Mouse (Mus musculus) limb, embryonic 14.5 days (tissue): ENCODE results near the gene Chchd3. TPM values are rescaled to one million over a fixed set of nuclear protein-coding genes. Genes with fewer than 3 reads are reported as not detected.

Experiments
- ATAC-seq: fragments of 200-750 bp; cut with Nextera tagmentation; 2 replicates; pipeline ENCODE4 v1.8.0; 2017; ENCODE audit warnings: low read depth, moderate number of reproducible peaks, moderate TSS enrichment; ENCODE audit not compliant: low FRiP score
- DNase-seq: peaks from one replicate; pipeline ENCODE4 v3.0.0-alpha.2; 2015; ENCODE audit warnings: low spot score
- H3K27ac ChIP-seq: fragments of 300-500 bp; sonication (generic); replicated peaks from 2 replicates; pipeline ENCODE4 v1.5.1; 2014; ENCODE audit warnings: low read depth, mild to moderate bottlenecking, low read length, moderate library complexity, mixed read lengths
- H3K27me3 ChIP-seq: fragments of 300-500 bp; sonication (generic); 2 replicates; pipeline ENCODE4 v1.6.1; 2014; ENCODE audit warnings: low read length, mixed read lengths; ENCODE audit not compliant: control insufficient read depth, insufficient read depth
- H3K36me3 ChIP-seq: fragments of 300-500 bp; sonication (generic); 2 replicates; pipeline ENCODE4 v1.6.1; 2014; ENCODE audit warnings: mild to moderate bottlenecking, low read length, moderate library complexity, mixed read lengths; ENCODE audit not compliant: control insufficient read depth, insufficient read depth
- H3K4me1 ChIP-seq: fragments of 300-500 bp; sonication (generic); 2 replicates; pipeline ENCODE4 v1.6.1; 2014; ENCODE audit warnings: antibody characterized with exemption, low read length, mixed read lengths; ENCODE audit not compliant: control insufficient read depth, insufficient read depth
- H3K4me2 ChIP-seq: fragments of 300-500 bp; sonication (generic); replicated peaks from 2 replicates; pipeline ENCODE4 v1.6.1; 2014; ENCODE audit warnings: low read depth, mild to moderate bottlenecking, low read length, moderate library complexity; ENCODE audit not compliant: severe bottlenecking
- H3K4me3 ChIP-seq: fragments of 300-500 bp; sonication (generic); replicated peaks from 2 replicates; pipeline ENCODE4 v1.5.1; 2014; ENCODE audit warnings: low read length
- H3K9ac ChIP-seq: fragments of 300-500 bp; sonication (generic); 2 replicates; pipeline ENCODE4 v1.6.1; 2014; ENCODE audit warnings: mild to moderate bottlenecking, low read depth, low read length, moderate library complexity; ENCODE audit not compliant: severe bottlenecking
- H3K9me3 ChIP-seq: fragments of 300-500 bp; sonication (generic); 2 replicates; pipeline ENCODE4 v1.6.1; 2016; ENCODE audit warnings: low read length; ENCODE audit not compliant: control insufficient read depth
- POLR2A ChIP-seq: fragments of 200-500 bp; IDR thresholded peaks from 2 replicates; pipeline ENCODE4 v1.8.0; 2012; ENCODE audit warnings: inconsistent platforms, mild to moderate bottlenecking, moderate library complexity, borderline replicate concordance; ENCODE audit not compliant: insufficient read depth, insufficient read length; ENCODE audit errors: extremely low read depth
- WGBS: fragments of 180-500 bp; shearing (Covaris S2); extraction: QIAGEN DNeasy Blood & Tissue Kit; methylation state at CpG from one replicate; pipeline ENCODE4 v1.1.7; 2014; 5-methylcytosine and 5-hydroxymethylcytosine counted together
- polyA plus RNA-seq, 2 experiments: library from polyadenylated mRNA; depleted of rRNA in 1 of 2; stranded (reverse) in 1 of 2; unstranded in 1 of 2; fragments of >200 nt; fragmentation: Nextera tagmentation in 1 of 2; extraction: Ambion mirVana in 1 of 2; gene quantifications; 2 replicates each; pipeline versions ENCODE4 v1.2.1 to v1.2.3; 2012 to 2014

The Chchd3 gene
- polyA plus RNA-seq, 2 experiments = 69.0 to 108 TPM

GRCm38 (mm10) chr6:32940299-32940698 is 119.8 kb downstream of the Chchd3 start:
- DNase-seq = no peak
- Histone ChIP-seq H3K27ac (no peak overlapping the region), H3K9ac (no peak overlapping the region), H3K4me2 (no peak overlapping the region), H3K36me3 (no peaks in the 10 kb centered on the region), H3K4me3 (no peak overlapping the region), H3K9me3 (no peaks in the 10 kb centered on the region), H3K4me1 (peaks cover 19% of the 10 kb centered on the region), H3K27me3 (no peaks in the 10 kb centered on the region)
- 41% methylated on average over 11 of the region's 11 CpGs for WGBS
- ATAC-seq = no peak
- no peak for TF ChIP-seq POLR2A

GRCm38 (mm10) chr6:32937643-32938042 is 122.4 kb downstream of the Chchd3 start:
- DNase-seq (no peak), ATAC-seq (no peak)
- H3K9me3 ChIP-seq = no peaks in the 10 kb centered on the region
- H3K27me3 ChIP-seq = no peaks in the 10 kb centered on the region
- no peak overlapping the region for H3K4me3 ChIP-seq
- H3K4me1 ChIP-seq = peaks cover 19% of the 10 kb centered on the region
- no peak overlapping the region for H3K27ac ChIP-seq
- H3K4me2 ChIP-seq = no peak overlapping the region
- no peak overlapping the region for H3K9ac ChIP-seq
- H3K36me3 ChIP-seq = no peaks in the 10 kb centered on the region
- TF ChIP-seq POLR2A = no peak
- WGBS = 66% methylated on average over 1 of the region's 1 CpGs

- DNase-seq (no peak), ATAC-seq (no peak)
- no peak overlapping the region for H3K4me3 ChIP-seq
- no peak overlapping the region for H3K9ac ChIP-seq
- H3K4me1 ChIP-seq = peaks cover 19% of the 10 kb centered on the region
- no peak for TF ChIP-seq POLR2A
- H3K27me3 ChIP-seq = no peaks in the 10 kb centered on the region
- H3K4me2 ChIP-seq = no peak overlapping the region
- H3K9me3 ChIP-seq = no peaks in the 10 kb centered on the region
- no peak overlapping the region for H3K27ac ChIP-seq
- no peaks in the 10 kb centered on the region for H3K36me3 ChIP-seq
- 28% methylated on average over 3 of the region's 3 CpGs for WGBS
Measured at GRCm38 (mm10) chr6:32936794-32937193, 123.3 kb downstream of the Chchd3 start.

DNA sequence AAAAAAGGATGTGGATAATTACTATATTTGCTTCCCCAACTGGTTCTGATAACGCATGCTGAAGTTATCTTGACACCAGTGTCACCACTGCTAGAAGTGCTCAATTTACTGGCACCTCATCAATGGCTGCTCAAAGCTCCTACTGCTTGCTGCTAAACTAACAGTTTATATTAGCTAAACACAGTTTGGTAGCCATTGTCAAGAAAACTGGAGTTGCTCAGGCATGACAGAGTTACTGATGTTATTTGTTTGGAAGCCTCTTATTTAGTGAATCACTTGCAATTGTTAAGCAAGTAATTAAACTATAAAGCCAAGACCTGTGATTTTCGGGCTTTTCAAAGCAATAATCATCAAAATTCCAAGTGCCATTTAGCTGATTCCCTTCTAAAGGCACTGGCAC is 123.7 kb downstream of the Chchd3 start:
- H3K4me2 ChIP-seq = no peak overlapping the region
- H3K4me3 ChIP-seq = no peak overlapping the region
- peaks cover 19% of the 10 kb centered on the region for H3K4me1 ChIP-seq
- H3K27me3 ChIP-seq = no peaks in the 10 kb centered on the region
- H3K9ac ChIP-seq = no peak overlapping the region
- DNase-seq (no peak), ATAC-seq (no peak)
- no peaks in the 10 kb centered on the region for H3K9me3 ChIP-seq
- no peak overlapping the region for H3K27ac ChIP-seq
- H3K36me3 ChIP-seq = no peaks in the 10 kb centered on the region
- WGBS = 23% methylated on average over 2 of the region's 2 CpGs
- TF ChIP-seq POLR2A = no peak

DNA sequence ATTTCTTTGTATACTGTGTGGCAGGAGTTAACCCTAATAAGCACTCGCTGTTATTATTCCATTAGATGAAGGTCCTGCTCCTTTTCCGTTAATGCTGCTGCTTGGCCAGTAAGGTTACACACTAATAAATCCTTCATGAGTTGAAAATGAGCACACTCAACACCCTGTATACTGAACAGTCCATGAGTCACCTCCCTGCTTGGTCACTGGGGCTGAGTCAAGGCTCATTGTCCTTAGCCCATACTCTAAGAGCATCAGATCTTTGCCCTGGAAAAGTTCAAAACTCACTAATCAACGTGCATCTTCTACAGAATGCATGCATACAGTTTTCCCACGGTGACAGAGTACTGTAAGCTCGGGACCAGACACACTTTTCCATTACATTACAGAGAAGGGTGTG is 124.5 kb downstream of the Chchd3 start:
- ATAC-seq = no peak
- WGBS = 45% methylated on average over 5 of the region's 5 CpGs

More for the DNA sequence above, 124.5 kb downstream of the Chchd3 start:
- Histone ChIP-seq H3K36me3 (no peaks in the 10 kb centered on the region), H3K27me3 (no peaks in the 10 kb centered on the region), H3K4me2 (no peak overlapping the region), H3K4me1 (peaks cover 19% of the 10 kb centered on the region), H3K9me3 (no peaks in the 10 kb centered on the region), H3K9ac (no peak overlapping the region), H3K27ac (no peak overlapping the region), H3K4me3 (no peak overlapping the region)
- DNase-seq = no peak
- TF ChIP-seq POLR2A = no peak
